Mouse (Mus musculus) megakaryocyte, adult 5-6 weeks (primary cell): ENCODE data around the gene Zfp114. TPM values are rescaled to one million over a fixed set of nuclear protein-coding genes. Genes with fewer than 3 reads are reported as not detected.

Source experiments
- total RNA-seq, 2 experiments: library from RNA; stranded (forward) in 1 of 2; stranded (reverse) in 1 of 2; fragments of 153-499, 151-499 nt in 1 of 2; fragments of 221-1000, 200-1000 nt in 1 of 2; gene quantifications; 2 replicates each; pipeline versions ENCODE4 v1.2.3 to v1.2.4; 2015 to 2017

Zfp114 gene
- total RNA-seq, 2 experiments from 2014 or later = 0.11 to 0.80 TPM

Other genes with a start within 250 kb of the Zfp114 start
- not detected in 2 replicates for gene Vmn1r179, start 248.1 kb upstream of the Zfp114 start, total RNA-seq (2015)
- not detected in 2 replicates for gene Vmn1r179, start 248.1 kb upstream of the Zfp114 start, total RNA-seq (2017)
- gene Vmn1r180, start 224.4 kb upstream of the Zfp114 start, total RNA-seq (2015) = not detected in 2 replicates
- not detected in 2 replicates for gene Vmn1r180, start 224.4 kb upstream of the Zfp114 start, total RNA-seq (2017)
- gene Vmn1r181, start 200.4 kb upstream of the Zfp114 start, total RNA-seq (2015) = not detected in 2 replicates
- not detected in 2 replicates for gene Vmn1r181, start 200.4 kb upstream of the Zfp114 start, total RNA-seq (2017)
- gene V1rd19, start 173.4 kb upstream of the Zfp114 start, total RNA-seq (2015) = not detected in 2 replicates
- not detected in 2 replicates for gene V1rd19, start 173.4 kb upstream of the Zfp114 start, total RNA-seq (2017)
- not detected in 2 replicates for gene Vmn1r183, start 121.8 kb upstream of the Zfp114 start, total RNA-seq (2015)
- not detected in 2 replicates for gene Vmn1r183, start 121.8 kb upstream of the Zfp114 start, total RNA-seq (2017)
- 14.0 and 14.8 TPM in 2 replicates for gene Zfp180, start 93.1 kb upstream of the Zfp114 start, total RNA-seq (2015)
- gene Zfp180, start 93.1 kb upstream of the Zfp114 start, total RNA-seq (2017) = 15.7 and 18.7 TPM in 2 replicates
- 0.60 and 0.89 TPM in 2 replicates for gene Zfp112, start 62.7 kb upstream of the Zfp114 start, total RNA-seq (2015)
- 0.29 and 0.81 TPM in 2 replicates for gene Zfp112, start 62.7 kb upstream of the Zfp114 start, total RNA-seq (2017)
- gene Zfp235, start 40.9 kb upstream of the Zfp114 start, total RNA-seq (2015) = 4.5 and 8.1 TPM in 2 replicates
- 3.7 and 4.7 TPM in 2 replicates for gene Zfp235, start 40.9 kb upstream of the Zfp114 start, total RNA-seq (2017)
- 6.0 and 6.8 TPM in 2 replicates for gene Zfp111, start 36.4 kb downstream of the Zfp114 start, total RNA-seq (2015)
- 6.8 and 8.9 TPM in 2 replicates for gene Zfp111, start 36.4 kb downstream of the Zfp114 start, total RNA-seq (2017)
- gene Zfp109, start 62.5 kb downstream of the Zfp114 start, total RNA-seq (2015) = 1.0 and 1.1 TPM in 2 replicates
- 1.5 and 2.6 TPM in 2 replicates for gene Zfp109, start 62.5 kb downstream of the Zfp114 start, total RNA-seq (2017)
- 0.56 and 0.93 TPM in 2 replicates for gene Zfp108, start 79.7 kb downstream of the Zfp114 start, total RNA-seq (2015)
- gene Zfp108, start 79.7 kb downstream of the Zfp114 start, total RNA-seq (2017) = 0.51 and 0.65 TPM in 2 replicates
- 0.36 TPM in 1 of 2 replicates, not detected in the other for gene Zfp93, start 95.4 kb downstream of the Zfp114 start, total RNA-seq (2015)
- 0.08 and 0.26 TPM in 2 replicates for gene Zfp93, start 95.4 kb downstream of the Zfp114 start, total RNA-seq (2017)
- 4.2 and 4.9 TPM in 2 replicates for gene Zfp61, start 126.2 kb downstream of the Zfp114 start, total RNA-seq (2015)
- 10.6 and 12.7 TPM in 2 replicates for gene Zfp61, start 126.2 kb downstream of the Zfp114 start, total RNA-seq (2017)
- gene Zfp94, start 141.6 kb downstream of the Zfp114 start, total RNA-seq (2015) = 0.49 and 1.6 TPM in 2 replicates
- gene Zfp94, start 141.6 kb downstream of the Zfp114 start, total RNA-seq (2017) = 0.94 and 0.95 TPM in 2 replicates
- gene Tescl, start 158.9 kb downstream of the Zfp114 start, total RNA-seq (2015) = not detected in 2 replicates
- not detected in 2 replicates for gene Tescl, start 158.9 kb downstream of the Zfp114 start, total RNA-seq (2017)
- gene Lypd5, start 174.1 kb downstream of the Zfp114 start, total RNA-seq (2015) = not detected in 2 replicates
- not detected in 2 replicates for gene Lypd5, start 174.1 kb downstream of the Zfp114 start, total RNA-seq (2017)
- 5.9 and 7.6 TPM in 2 replicates for gene Kcnn4, start 195.2 kb downstream of the Zfp114 start, total RNA-seq (2015)
- gene Kcnn4, start 195.2 kb downstream of the Zfp114 start, total RNA-seq (2017) = 14.2 and 17.0 TPM in 2 replicates
- gene Smg9, start 224.6 kb downstream of the Zfp114 start, total RNA-seq (2015) = 21.6 and 22.3 TPM in 2 replicates
- gene Smg9, start 224.6 kb downstream of the Zfp114 start, total RNA-seq (2017) = 16.7 and 30.3 TPM in 2 replicates